Mouse (Mus musculus): ENCODE results near the gene Aspdh.

Aspdh gene

DNA sequence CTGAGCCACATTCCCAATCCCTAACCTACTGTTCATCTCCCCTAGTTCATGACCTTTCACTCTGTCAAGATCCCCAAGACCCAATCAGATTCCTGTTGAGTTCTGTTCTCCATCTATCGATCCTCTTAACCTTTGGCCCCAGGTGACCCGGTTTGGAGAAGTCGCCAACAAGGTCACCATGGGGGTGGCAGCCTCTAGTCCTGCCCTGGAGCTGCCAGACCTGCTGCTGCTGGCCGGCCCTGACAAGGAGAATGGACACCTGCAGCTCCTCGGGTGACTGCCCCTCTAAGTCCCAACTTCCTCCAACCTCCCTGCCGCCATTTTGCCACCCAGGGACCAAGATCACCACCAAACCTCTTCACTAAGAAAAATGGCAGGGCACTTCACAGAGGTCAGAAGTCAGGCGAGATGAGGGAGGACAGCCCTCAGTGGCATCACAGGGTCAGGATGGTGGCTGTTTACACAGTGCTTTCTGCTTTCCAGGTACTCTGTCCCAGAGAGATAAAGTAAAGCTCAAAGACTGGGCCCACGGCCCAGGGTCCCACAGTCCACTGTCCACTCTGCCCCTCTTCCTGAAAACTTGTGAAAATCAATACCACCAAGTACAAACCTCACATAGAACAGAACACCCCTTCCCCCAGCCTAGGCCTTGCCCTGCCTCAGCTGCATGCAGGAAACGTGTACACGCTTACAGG lies 32.3 kb downstream of the Aspdh start:
- DNase-seq (ENCODE audit: low spot score in 2 of 2): no peak

DNA sequence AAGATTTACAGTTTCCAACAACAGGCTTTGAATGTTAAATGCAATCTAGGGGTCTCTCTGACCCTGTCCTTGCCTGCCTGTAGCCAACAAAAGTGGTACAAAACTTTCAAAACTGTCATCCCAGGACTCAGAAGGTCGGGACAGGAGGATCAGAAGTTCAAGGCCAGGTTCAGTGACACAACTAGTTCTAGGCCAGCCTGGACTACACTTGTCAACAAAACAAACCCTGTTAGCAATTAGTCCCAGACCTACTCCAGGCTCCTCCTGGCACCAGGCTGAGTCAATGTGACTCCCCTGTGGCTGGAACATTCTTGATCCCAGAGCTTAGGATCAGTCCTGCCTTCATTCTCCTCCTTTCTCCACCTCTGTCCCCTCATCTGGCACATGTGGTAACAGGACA lies 33.7 kb downstream of the Aspdh start:
- no peak for DNase-seq (ENCODE audit: low spot score in 2 of 2)

DNA sequence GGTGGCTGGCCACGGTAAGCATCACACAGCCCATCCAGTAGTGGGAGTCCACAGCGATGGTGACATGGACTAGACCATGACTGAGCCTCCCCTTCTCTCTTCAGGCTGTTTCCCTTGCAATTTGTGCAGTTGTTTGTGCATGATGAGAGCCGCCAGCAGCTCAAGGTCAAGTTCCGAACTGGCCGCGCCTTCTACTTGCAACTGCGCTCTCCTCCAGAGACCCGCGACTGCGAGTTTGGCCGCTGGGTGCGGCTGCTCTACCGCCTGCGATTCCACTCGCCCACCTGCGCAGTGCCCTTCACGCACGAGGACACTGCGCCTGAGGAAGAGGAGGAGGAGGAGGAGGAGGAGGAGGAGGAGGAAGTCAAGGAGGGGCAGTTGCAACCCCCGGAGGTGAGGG lies 34.9 kb downstream of the Aspdh start:
- peak in 1 of 2 experiments; percentile 10 for DNase-seq (ENCODE audit: low spot score in 2 of 2)

DNA sequence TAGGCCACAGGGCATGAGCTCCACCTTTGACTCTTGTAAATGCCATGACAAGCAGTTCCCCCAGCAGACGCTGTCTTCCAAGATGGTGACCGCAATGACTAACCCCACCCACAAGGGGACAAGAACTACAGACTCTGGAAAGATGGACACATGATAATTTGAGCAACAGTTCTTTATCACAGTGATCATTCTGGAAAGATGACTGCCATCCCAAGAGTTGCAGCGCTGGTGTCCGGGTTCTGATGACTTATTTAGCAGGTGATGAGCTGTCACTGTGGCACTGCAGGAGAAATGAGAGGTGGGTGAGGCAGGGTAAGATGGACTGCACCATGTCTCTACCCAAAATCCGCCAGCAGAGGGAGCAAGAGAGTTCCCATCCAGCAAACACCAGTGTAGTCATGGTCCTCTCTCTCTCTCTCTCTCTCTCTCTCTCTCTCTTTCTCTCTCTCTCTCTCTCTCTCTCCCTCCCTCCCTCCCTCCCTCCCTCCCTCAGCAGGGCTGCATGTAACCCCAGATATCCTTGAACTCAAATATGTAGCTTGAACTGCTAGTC lies 36.4 kb downstream of the Aspdh start:
- DNase-seq (ENCODE audit: low spot score in 2 of 2): peak; percentile 74 to 93

DNA sequence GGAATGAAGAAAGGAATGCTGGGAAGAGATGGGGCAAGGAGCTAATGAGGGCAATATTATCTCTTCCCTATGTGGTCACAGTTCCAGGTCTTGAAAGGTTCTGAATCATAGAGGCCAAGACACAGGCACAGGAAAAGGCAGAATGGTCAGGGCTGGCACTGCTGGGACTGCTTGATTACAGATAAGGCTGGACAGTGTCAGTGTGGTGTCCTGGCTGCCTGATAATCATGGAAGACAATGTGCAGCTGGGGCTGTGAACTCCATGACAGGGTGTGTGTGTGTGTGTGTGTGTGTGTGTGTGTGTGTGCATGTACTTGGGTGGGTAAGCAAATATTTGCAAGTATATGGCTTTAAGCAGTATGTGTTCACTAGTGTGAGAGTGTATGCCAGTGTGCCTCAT lies 42.3 kb downstream of the Aspdh start:
- no peak for DNase-seq (ENCODE audit: low spot score in 2 of 2)
